Mouse (Mus musculus) stomach, postnatal 0 days (tissue): ENCODE measurements around the gene Snw1.

Source experiments
- CTCF ChIP-seq: IDR thresholded peaks from 2 replicates; pipeline ENCODE4 v1.5.1; 2016; ENCODE audit warnings: antibody characterized with exemption, low read depth, mild to moderate bottlenecking, moderate library complexity
- EP300 ChIP-seq: optimal IDR thresholded peaks from 2 replicates; pipeline ENCODE3; 2016; ENCODE audit warnings: antibody characterized with exemption

GRCm38 (mm10) chr12:87474756-87475155, 2.7 kb upstream of the Snw1 start:
- TF ChIP-seq CTCF (peak; percentile 11; the same call in 1 of the 2 replicates), EP300 (no peak)
